Mouse (Mus musculus) CH12.LX (cell line): ENCODE results near the gene Fryl.

Experiments used
- CTCF ChIP-seq, 2 experiments: IDR thresholded peaks in 1 of 2; conservative IDR thresholded peaks in 1 of 2; 2 replicates each; pipeline ENCODE4 v1.5.1; 2011 to 2012; ENCODE audit warnings: low read depth in 2 of 2, low read length in 2 of 2, improper control_type of control experiment in 1 of 2, inconsistent platforms in 1 of 2, mild to moderate bottlenecking in 1 of 2, moderate library complexity in 1 of 2
- EP300 ChIP-seq: IDR thresholded peaks from 2 replicates; pipeline ENCODE4 v1.6.1; 2011; ENCODE audit warnings: low read length, improper control_type of control experiment
- JUND ChIP-seq: conservative IDR thresholded peaks from 2 replicates; pipeline ENCODE4 v1.6.1; 2011; ENCODE audit warnings: low read depth, low read length, improper control_type of control experiment
- MAX ChIP-seq: IDR thresholded peaks from 2 replicates; pipeline ENCODE4 v1.6.1; 2011; ENCODE audit warnings: low read length, improper control_type of control experiment
- POLR2A ChIP-seq: IDR thresholded peaks from 2 replicates; pipeline ENCODE4 v1.6.1; 2011; ENCODE audit warnings: low read depth, mild to moderate bottlenecking, improper control_type of control experiment, low read length
- SIN3A ChIP-seq: IDR thresholded peaks from 2 replicates; pipeline ENCODE4 v1.6.1; 2012; ENCODE audit warnings: low read length, improper control_type of control experiment, inconsistent platforms
- UBTF ChIP-seq: IDR thresholded peaks from 2 replicates; pipeline ENCODE4 v1.6.1; 2012; ENCODE audit warnings: low read depth, mild to moderate bottlenecking, inconsistent platforms, low read length, improper control_type of control experiment, moderate library complexity
- USF1 ChIP-seq: IDR thresholded peaks from 2 replicates; pipeline ENCODE4 v1.6.1; 2014; ENCODE audit warnings: low read depth, mild to moderate bottlenecking, inconsistent platforms, low read length, improper control_type of control experiment
- ZNF384 ChIP-seq: IDR thresholded peaks from 2 replicates; pipeline ENCODE4 v1.6.1; 2012; ENCODE audit warnings: low read depth, low read length, improper control_type of control experiment, inconsistent platforms

GRCm38 (mm10) chr5:73222397-73222796 is 34.0 kb downstream of the Fryl start:
- no peak for TF ChIP-seq POLR2A
- peak in 1 of 2 experiments; percentile 37; a peak in 1 of 4 replicates for TF ChIP-seq CTCF (conservative IDR thresholded peaks at IDR 0.05 in 1 of 2, IDR thresholded peaks at IDR 0.05 in 1 of 2; ENCODE audit: low read depth in 2 of 2, low read length in 2 of 2)
- no peak for TF ChIP-seq MAX
- no peak for TF ChIP-seq ZNF384
- TF ChIP-seq UBTF, result no peak
- TF ChIP-seq JUND, result no peak
- no peak for TF ChIP-seq USF1
- TF ChIP-seq SIN3A, result no peak
- TF ChIP-seq EP300, result no peak
